Mouse (Mus musculus) cerebellum, postnatal 25 days (tissue): ENCODE measurements at regions not wholly inside any gene's neighbourhood (a gene's known extent, or its start where the extent isn't known, plus 50 kb on each side); places are given as distances from the start of the nearest gene placed in this dataset.

ENCODE experiments used
- DNase-seq, 2 experiments: peaks; one replicate each; pipeline ENCODE4 v3.0.0; 2021; ENCODE audit warnings: mixed read lengths in 2 of 2

DNA sequence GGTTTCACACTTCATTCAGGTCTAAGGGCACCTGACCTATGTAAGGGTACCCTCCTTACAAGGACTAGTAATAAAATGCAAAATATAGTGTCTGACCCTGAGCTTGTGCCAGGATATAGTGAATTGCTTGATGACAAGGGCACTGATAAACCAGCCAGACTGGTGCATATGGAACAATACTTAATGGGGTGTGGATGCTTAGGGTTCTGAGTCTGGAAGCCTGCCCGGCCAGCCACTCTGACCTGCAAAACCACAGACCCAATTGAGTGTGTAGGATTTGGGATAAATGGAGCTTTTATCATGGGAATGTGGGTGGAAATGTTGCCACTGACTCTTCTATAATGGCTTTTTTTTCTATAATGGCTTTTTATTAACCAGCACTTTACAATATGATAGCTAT lies 1838.7 kb upstream of the Dsel start:
- no peak for DNase-seq

DNA sequence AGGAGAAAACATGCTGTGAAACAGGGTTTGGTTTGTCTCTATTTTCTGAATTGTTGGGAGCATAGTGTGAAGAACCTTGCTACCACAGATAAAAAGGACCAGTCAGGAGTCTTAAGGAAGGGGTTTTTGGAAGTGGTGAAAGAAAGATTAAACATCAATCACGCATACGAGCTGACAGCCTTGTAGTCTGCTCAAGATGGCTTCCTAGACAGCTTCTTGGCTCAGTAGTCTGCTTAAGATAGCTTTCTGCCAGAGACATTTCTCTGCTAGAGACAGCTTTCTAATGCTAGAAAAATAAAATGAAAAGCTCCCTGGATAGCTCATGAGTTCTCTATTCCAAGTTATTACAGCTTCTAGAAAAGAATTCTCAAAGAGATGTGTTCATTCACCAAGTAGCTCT lies 1823.9 kb upstream of the Dsel start:
- DNase-seq: no peak

DNA sequence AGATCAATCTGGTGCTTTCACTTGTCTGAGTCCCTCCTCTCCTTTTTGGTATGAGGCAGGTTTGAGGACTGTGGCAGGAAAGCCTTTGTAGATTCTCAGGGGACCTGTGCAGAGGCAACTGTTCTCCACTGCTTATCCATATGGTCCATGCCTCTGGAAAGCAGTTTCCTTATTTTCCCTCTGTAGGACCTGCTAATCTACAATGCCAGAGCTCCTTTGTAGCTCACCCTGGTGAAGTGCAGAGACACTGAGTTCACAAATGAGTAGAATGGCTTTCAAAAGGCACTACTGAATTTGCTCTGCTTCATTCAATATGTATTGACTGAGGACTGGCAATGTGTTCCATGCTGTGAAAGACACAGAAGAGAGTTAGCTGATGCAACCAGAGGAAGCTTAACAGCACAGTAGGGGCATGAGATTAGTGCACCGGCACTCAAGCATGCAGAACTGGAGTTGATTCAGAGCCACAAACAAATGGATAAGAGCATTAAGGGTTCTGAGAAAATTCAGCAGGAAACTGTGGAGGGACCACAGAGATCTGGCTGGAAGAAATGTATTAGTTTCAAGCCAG lies 1811.7 kb upstream of the Dsel start:
- peak; percentile 2 to 8 for DNase-seq

DNA sequence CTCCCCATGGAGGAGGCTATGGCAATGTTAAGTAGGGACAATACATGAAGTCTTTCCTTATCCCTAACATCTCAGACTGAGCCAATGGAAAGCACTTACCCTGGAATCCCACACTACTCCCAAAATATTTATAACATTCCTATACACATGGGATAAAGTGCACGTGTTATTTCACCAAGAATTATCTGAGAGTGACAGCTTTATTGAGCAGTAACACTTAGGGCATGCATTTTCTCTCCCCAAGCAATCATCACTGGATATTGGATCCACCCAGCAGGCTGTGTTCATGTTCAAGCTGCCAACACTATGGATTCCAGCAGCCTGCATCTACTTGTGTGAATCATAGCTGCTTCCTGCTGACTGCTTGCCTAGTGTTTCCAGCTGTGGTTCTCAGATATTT lies 1766.2 kb upstream of the Dsel start:
- DNase-seq: no peak
